Mouse (Mus musculus): ENCODE data around the gene Cavin2.

DNA sequence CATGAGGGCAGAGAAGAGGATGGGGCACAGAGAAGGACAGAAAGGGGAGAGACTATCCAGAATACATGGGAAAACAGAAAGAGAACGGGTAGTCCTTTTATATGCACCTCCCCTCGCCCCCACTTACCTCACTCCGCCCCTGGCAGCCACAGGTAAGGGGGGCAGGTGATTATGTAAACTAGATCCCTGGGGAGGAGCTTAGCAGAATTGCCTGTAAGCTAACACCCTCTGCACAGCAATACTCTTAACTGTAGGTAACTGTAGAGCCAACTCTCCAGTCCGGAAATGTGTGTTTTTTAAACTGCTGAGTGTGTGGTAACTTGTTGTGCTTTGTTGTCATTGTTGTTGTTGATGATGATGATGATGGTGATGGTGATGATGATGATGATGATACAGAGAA, 17.1 kb upstream of the Cavin2 start:
- no peak for TF ChIP-seq POLR2A (IDR thresholded peaks at IDR 0.05; ENCODE audit: low read depth, low read length)
- no peak for TF ChIP-seq POLR2AphosphoS2 (IDR thresholded peaks at IDR 0.05; ENCODE audit: low read depth, low read length)
- TF ChIP-seq EP300 (IDR thresholded peaks at IDR 0.05; ENCODE audit: low read length): no peak
- TF ChIP-seq CTCF (conservative IDR thresholded peaks at IDR 0.05 in 1 of 2, IDR thresholded peaks at IDR 0.05 in 1 of 2; ENCODE audit: low read depth in 2 of 2, low read length in 2 of 2): no peak
- no peak for TF ChIP-seq USF2 (conservative IDR thresholded peaks at IDR 0.05; ENCODE audit: low read depth, low read length)
- TF ChIP-seq JUND (conservative IDR thresholded peaks at IDR 0.05; ENCODE audit: low read depth, low read length): no peak
